ENCODE assay signal across 28 mouse cellular contexts in genomic region chr3:9425661-9426060, GRCm38 (mm10).
"Had no signal": no experiment of that assay in that cellular context is flagged by ENCODE, and none has a peak within 500 bp of the region (broad histone marks: within the 10 kb centered on the region; RNA-seq: fewer than 3 reads in every experiment).

No protein-coding gene starts in this region.

- H3K9me3 ChIP-seq: embryonic facial prominence, embryonic 10.5 days; embryonic facial prominence, embryonic 12.5 days; embryonic facial prominence, embryonic 13.5 days; embryonic facial prominence, embryonic 15.5 days; forebrain, embryonic 10.5 days; forebrain, embryonic 12.5 days; forebrain, embryonic 15.5 days; heart, embryonic 10.5 days had no signal

- H3K27ac ChIP-seq: embryonic facial prominence, embryonic 10.5 days; embryonic facial prominence, embryonic 12.5 days; embryonic facial prominence, embryonic 13.5 days; embryonic facial prominence, embryonic 15.5 days; forebrain, embryonic 10.5 days; forebrain, embryonic 12.5 days; forebrain, embryonic 15.5 days; gastrocnemius, adult 2 months; heart, adult 2 months; heart, embryonic 10.5 days had no signal

- H3K9ac ChIP-seq: embryonic facial prominence, embryonic 12.5 days; embryonic facial prominence, embryonic 13.5 days; embryonic facial prominence, embryonic 15.5 days; forebrain, embryonic 12.5 days; forebrain, embryonic 15.5 days; forebrain, postnatal 0 days had no signal

- H3K36me3 ChIP-seq: embryonic facial prominence, embryonic 10.5 days; embryonic facial prominence, embryonic 12.5 days; embryonic facial prominence, embryonic 13.5 days; embryonic facial prominence, embryonic 15.5 days; forebrain, embryonic 10.5 days; forebrain, embryonic 12.5 days; forebrain, embryonic 15.5 days; heart, embryonic 10.5 days had no signal

- H3K4me1 ChIP-seq: embryonic facial prominence, embryonic 12.5 days; embryonic facial prominence, embryonic 13.5 days; embryonic facial prominence, embryonic 15.5 days; forebrain, embryonic 10.5 days; forebrain, embryonic 12.5 days; forebrain, embryonic 15.5 days had no signal

- H3K27me3 ChIP-seq: embryonic facial prominence, embryonic 12.5 days; embryonic facial prominence, embryonic 13.5 days; embryonic facial prominence, embryonic 15.5 days; forebrain, embryonic 12.5 days; forebrain, embryonic 15.5 days had no signal

- DNase-seq: cerebellum, adult 2 months; cerebellum, adult 8-10 months; cerebellum, adult 9-10 months; cerebellum, adult 9-11 months; cerebellum, postnatal 10 days; cerebellum, postnatal 14 days; cerebellum, postnatal 25 days; cerebellum, postnatal 36 days; embryo, embryonic 11 days; forebrain, postnatal 0 days; gastrocnemius, adult 2 months; gastrocnemius, postnatal 10 days; gastrocnemius, postnatal 14 days; gastrocnemius, postnatal 25 days; gastrocnemius, postnatal 36 days; heart, adult 18-20 months; heart, adult 2 months had no signal

- H3K4me3 ChIP-seq: embryonic facial prominence, embryonic 10.5 days; embryonic facial prominence, embryonic 12.5 days; embryonic facial prominence, embryonic 13.5 days; embryonic facial prominence, embryonic 15.5 days; erythroblast, embryonic 14.5 days; forebrain, embryonic 10.5 days; forebrain, embryonic 12.5 days; forebrain, embryonic 15.5 days; gastrocnemius, adult 2 months; heart, adult 2 months; heart, embryonic 10.5 days had no signal

- ATAC-seq: forebrain, embryonic 14.5 days; forebrain, embryonic 15.5 days; forebrain, embryonic 16.5 days; forebrain, postnatal 0 days had no signal

- H3K4me2 ChIP-seq: embryonic facial prominence, embryonic 12.5 days; embryonic facial prominence, embryonic 13.5 days; embryonic facial prominence, embryonic 15.5 days; forebrain, embryonic 12.5 days; forebrain, embryonic 15.5 days had no signal
